Mouse (Mus musculus) embryonic facial prominence, embryonic 12.5 days (tissue): ENCODE data around the gene Rnf6. TPM values are rescaled to one million over a fixed set of nuclear protein-coding genes. Genes with fewer than 3 reads are reported as not detected.
"Not testable (repeated sequence)": the region's sequence is repeated elsewhere in the genome, so short reads cannot be mapped to it uniquely, and the experiment has no call there.

ENCODE experiments used
- ATAC-seq: fragments of 200-750 bp; cut with Nextera tagmentation; 2 replicates; pipeline ENCODE4 v1.8.0; 2017; ENCODE audit not compliant: insufficient number of reproducible peaks, insufficient read depth, low FRiP score, low TSS enrichment
- H3K27ac ChIP-seq: fragments of 300-500 bp; sonication (generic); 2 replicates; pipeline ENCODE4 v1.5.1; 2016; ENCODE audit warnings: mild to moderate bottlenecking
- H3K27me3 ChIP-seq: fragments of 300-500 bp; sonication (generic); 2 replicates; pipeline ENCODE4 v1.6.1; 2016; ENCODE audit warnings: mild to moderate bottlenecking, moderate library complexity
- H3K36me3 ChIP-seq: fragments of 300-500 bp; sonication (generic); 2 replicates; pipeline ENCODE4 v1.6.1; 2016; ENCODE audit warnings: mild to moderate bottlenecking
- H3K4me1 ChIP-seq: fragments of 300-500 bp; sonication (generic); 2 replicates; pipeline ENCODE4 v1.6.1; 2016
- H3K4me2 ChIP-seq: fragments of 300-500 bp; sonication (generic); replicated peaks from 2 replicates; pipeline ENCODE4 v1.6.1; 2016; ENCODE audit warnings: mild to moderate bottlenecking, moderate library complexity
- H3K4me3 ChIP-seq: fragments of 300-500 bp; sonication (generic); 2 replicates; pipeline ENCODE4 v1.5.1; 2016; ENCODE audit warnings: mild to moderate bottlenecking
- H3K9ac ChIP-seq: fragments of 300-500 bp; sonication (generic); 2 replicates; pipeline ENCODE4 v1.6.1; 2016; ENCODE audit warnings: mild to moderate bottlenecking, moderate library complexity
- H3K9me3 ChIP-seq: fragments of 300-500 bp; sonication (generic); 2 replicates; pipeline ENCODE4 v1.6.1; 2016; ENCODE audit warnings: mild to moderate bottlenecking, moderate library complexity
- WGBS: fragments of 180-500 bp; shearing (Covaris S2); methylation state at CpG from one replicate; pipeline ENCODE4 v1.1.7; 2016; 5-methylcytosine and 5-hydroxymethylcytosine counted together
- polyA plus RNA-seq: library from polyadenylated mRNA; unstranded; fragments of >200 nt; fragmentation: Nextera tagmentation; extraction: Ambion mirVana; gene quantifications from 2 replicates; pipeline ENCODE4 v1.2.1, GENCODE M21; 2016

Rnf6 gene
- polyA plus RNA-seq, 1 experiment from 2014 or later = 32.1 TPM

DNA sequence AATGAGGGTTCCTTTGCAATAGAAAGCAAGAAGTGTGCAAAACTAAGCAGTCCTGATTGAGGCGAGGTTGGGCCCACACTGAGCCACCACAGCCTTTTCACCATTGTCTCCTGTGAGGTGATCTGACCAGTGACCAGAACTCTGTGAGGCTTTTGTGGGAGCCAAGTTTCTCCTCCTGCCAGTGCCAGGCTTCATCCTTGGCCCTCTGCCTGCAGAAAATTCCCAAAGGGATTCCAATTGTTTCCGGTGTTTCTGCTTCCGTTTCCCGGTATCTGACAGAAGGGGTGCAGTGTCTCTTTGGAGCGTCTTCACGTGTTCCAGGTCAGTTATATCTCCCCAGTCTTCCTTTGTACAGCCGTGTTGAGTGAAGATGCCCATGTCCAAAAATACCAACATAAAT, 32.6 kb downstream of the Rnf6 start:
- Histone ChIP-seq H3K27me3 (no peaks in the 10 kb centered on the region), H3K36me3 (no peaks in the 10 kb centered on the region), H3K4me3 (no peak overlapping the region), H3K9me3 (no peaks in the 10 kb centered on the region), H3K4me1 (no peaks in the 10 kb centered on the region), H3K27ac (no peak overlapping the region), H3K4me2 (no peak overlapping the region), H3K9ac (no peak overlapping the region)
- no peak for ATAC-seq
- WGBS = 90% methylated on average over 7 of the region's 7 CpGs

DNA sequence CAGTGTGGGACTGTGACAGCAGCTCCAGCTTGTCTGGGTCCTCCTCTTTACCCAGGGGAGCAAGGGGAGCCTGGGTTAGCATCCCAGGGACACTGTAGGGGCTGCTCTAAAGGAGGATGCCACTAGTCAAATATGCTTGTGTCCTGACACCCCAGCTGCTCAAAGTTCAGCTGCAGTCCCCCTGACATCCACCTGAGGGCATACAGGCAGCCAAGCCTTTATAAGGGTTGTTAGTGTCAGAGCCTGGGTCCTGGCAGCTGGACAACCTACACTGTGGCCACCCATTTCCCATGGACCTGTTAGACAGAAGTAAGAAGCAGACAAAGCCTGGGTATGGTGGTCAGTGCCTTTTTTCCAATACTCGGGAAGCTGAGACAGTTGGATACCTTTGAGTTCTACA, 33.2 kb downstream of the Rnf6 start:
- H3K36me3 ChIP-seq = no peaks in the 10 kb centered on the region
- no peak overlapping the region for H3K4me3 ChIP-seq
- H3K9ac ChIP-seq = no peak overlapping the region
- no peak for ATAC-seq
- no peak overlapping the region for H3K27ac ChIP-seq
- no peaks in the 10 kb centered on the region for H3K27me3 ChIP-seq
- 95% methylated on average over 1 of the region's 1 CpGs for WGBS
- no peaks in the 10 kb centered on the region for H3K4me1 ChIP-seq
- H3K9me3 ChIP-seq = no peaks in the 10 kb centered on the region
- H3K4me2 ChIP-seq = no peak overlapping the region

DNA sequence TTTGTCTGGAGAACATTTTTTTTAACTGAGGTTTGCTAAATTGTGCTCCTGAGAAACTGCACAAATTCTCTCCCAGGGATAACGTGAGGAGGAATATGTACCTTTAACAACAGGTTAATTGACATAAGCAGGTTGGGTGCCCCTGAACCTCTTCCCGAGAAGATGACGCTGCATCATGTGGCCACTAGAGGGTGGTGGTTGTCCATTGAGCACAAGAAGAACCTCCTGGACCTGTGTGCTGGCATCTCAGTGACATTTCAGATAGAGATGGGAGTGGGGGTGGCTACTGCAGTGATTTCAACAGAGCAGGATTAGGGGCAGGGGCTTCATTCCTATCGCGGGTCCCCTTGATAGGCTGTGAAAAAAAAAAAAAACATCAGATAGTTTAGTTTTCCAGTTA, 33.9 kb downstream of the Rnf6 start:
- not testable (repeated sequence) for H3K4me3 ChIP-seq, H3K4me2 ChIP-seq, H3K9me3 ChIP-seq, H3K4me1 ChIP-seq, H3K9ac ChIP-seq, ATAC-seq, H3K27me3 ChIP-seq, H3K27ac ChIP-seq, H3K36me3 ChIP-seq
- 32% methylated on average over 5 of the region's 5 CpGs for WGBS

DNA sequence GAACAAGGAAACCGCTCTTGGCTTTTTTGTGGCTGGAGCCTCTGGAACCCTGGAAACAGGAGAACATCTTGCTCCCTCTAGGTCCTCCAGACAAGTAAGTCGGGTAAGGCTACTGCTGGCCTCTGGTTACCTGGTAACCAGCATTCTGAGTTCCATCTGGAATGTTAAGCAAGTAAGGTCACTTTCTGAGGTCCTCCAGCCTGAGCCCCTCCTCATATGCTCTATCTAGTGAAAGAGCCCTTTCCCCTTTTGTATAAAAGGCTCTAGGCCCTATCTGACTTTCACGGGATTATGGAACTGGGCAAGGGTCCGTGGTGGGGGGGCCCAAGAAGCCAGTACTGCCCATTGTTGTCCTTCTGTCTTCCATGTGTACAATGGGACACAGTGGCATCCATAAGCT, 36.2 kb downstream of the Rnf6 start, which contains the start of gene 1700001J03Rik:
Gene 1700001J03Rik (minus strand): TSS at position 101 of the 400 bp plus-strand sequence.
- not testable (repeated sequence) for H3K4me1 ChIP-seq, H3K27ac ChIP-seq, H3K4me2 ChIP-seq, ATAC-seq, H3K9me3 ChIP-seq, H3K9ac ChIP-seq, H3K4me3 ChIP-seq, H3K36me3 ChIP-seq, H3K27me3 ChIP-seq
- 88% methylated on average over 4 of the region's 4 CpGs for WGBS

DNA sequence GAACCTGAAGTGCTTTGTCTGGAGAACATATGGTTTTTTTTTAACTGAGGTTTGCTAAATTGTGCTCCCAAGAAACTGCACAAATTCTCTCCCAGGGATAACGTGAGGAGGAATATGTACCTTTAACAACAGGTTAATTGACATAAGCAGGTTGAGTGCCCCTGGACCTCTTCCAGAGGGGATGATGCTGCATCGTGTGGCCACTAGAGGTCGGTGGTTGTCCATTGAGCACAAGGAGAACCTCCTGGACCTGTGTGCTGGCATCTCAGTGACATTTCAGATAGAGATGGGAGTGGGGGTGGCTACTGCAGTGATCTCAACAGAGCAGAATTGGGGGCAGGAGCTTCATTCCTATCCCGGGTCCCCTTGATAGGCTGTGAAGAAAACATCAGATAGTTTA, 48.6 kb downstream of the Rnf6 start:
- WGBS = 58% methylated on average over 4 of the region's 4 CpGs
- H3K36me3 ChIP-seq, H3K9me3 ChIP-seq, H3K27me3 ChIP-seq, H3K27ac ChIP-seq, H3K4me3 ChIP-seq, H3K4me2 ChIP-seq, H3K4me1 ChIP-seq, ATAC-seq, H3K9ac ChIP-seq: not testable (repeated sequence)

DNA sequence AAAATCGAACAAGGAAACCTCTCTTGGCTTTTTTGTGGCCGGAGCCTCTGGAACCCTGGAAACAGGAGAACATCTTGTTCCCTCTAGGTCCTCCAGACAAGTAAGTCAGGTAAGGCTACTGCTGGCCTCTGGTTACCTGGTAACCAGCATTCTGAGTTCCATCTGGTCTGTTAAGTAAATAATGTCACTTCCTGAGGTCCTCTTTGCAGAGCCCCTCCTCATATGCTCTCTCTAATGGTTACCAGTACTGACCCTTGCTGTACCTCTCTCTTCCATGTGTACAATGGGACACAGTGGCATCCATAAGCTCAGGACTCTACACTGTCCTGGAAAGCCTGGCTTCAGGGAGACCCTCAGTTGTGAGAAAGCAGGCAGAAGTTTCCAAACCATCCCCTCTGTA, 50.7 kb downstream of the Rnf6 start, which contains the start of gene Gm6309:
Gene Gm6309 (minus strand): TSS at position 101 of the 400 bp plus-strand sequence.
- H3K9me3 ChIP-seq, ATAC-seq, H3K27ac ChIP-seq, H3K4me2 ChIP-seq, H3K27me3 ChIP-seq, H3K36me3 ChIP-seq, H3K4me3 ChIP-seq, H3K4me1 ChIP-seq, H3K9ac ChIP-seq: not testable (repeated sequence)
- 82% methylated on average over 2 of the region's 2 CpGs for WGBS

DNA sequence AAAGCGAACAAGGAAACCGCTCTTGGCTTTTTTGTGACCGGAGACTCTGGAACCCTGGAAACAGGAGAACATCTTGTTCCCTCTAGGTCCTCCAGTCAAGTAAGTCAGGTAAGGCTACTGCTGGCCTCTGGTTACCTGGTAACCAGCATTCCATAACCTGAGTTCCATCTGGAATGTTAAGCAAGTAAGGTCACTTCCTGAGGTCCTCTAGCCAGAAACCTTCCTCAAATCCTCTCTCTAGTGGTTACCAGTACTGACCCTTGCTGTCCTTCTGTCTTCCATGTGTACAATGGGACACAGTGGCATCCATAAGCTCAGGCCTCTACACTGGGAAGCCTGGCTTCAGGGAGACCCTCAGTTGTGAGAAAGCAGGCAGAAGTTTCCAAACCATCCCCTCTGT, 60.9 kb downstream of the Rnf6 start, which contains the start of gene Gm5565:
Gene Gm5565 (minus strand): TSS at position 101 of the 400 bp plus-strand sequence.
- 86% methylated on average over 3 of the region's 3 CpGs for WGBS
- not testable (repeated sequence) for H3K9me3 ChIP-seq, H3K36me3 ChIP-seq, H3K4me1 ChIP-seq, H3K4me3 ChIP-seq, H3K27me3 ChIP-seq, H3K27ac ChIP-seq, ATAC-seq, H3K9ac ChIP-seq, H3K4me2 ChIP-seq

Other genes with a start within 250 kb of the Rnf6 start
- not detected in 2 replicates for gene Cyp3a25, start 211.9 kb downstream of the Rnf6 start, polyA plus RNA-seq
- gene Cyp3a59, start 142.3 kb downstream of the Rnf6 start, polyA plus RNA-seq = not detected in 2 replicates
- gene Gm5565, start 61.0 kb downstream of the Rnf6 start, polyA plus RNA-seq = not detected in 2 replicates
- gene Gm6309, start 50.8 kb downstream of the Rnf6 start, polyA plus RNA-seq = not detected in 2 replicates
- not detected in 2 replicates for gene 1700001J03Rik, start 36.3 kb downstream of the Rnf6 start, polyA plus RNA-seq
- gene Cdk8, start 9.7 kb upstream of the Rnf6 start, polyA plus RNA-seq = 30.8 and 31.7 TPM in 2 replicates
- 5.4 and 5.5 TPM in 2 replicates for gene Wasf3, start 163.4 kb upstream of the Rnf6 start, polyA plus RNA-seq